Mouse (Mus musculus): ENCODE results near the gene Alkbh2. TPM values are rescaled to one million over a fixed set of nuclear protein-coding genes. Genes with fewer than 3 reads are reported as not detected.

Gene Alkbh2
- polyA plus RNA-seq, 1 experiment from 2014 or later = 12.0 TPM

DNA sequence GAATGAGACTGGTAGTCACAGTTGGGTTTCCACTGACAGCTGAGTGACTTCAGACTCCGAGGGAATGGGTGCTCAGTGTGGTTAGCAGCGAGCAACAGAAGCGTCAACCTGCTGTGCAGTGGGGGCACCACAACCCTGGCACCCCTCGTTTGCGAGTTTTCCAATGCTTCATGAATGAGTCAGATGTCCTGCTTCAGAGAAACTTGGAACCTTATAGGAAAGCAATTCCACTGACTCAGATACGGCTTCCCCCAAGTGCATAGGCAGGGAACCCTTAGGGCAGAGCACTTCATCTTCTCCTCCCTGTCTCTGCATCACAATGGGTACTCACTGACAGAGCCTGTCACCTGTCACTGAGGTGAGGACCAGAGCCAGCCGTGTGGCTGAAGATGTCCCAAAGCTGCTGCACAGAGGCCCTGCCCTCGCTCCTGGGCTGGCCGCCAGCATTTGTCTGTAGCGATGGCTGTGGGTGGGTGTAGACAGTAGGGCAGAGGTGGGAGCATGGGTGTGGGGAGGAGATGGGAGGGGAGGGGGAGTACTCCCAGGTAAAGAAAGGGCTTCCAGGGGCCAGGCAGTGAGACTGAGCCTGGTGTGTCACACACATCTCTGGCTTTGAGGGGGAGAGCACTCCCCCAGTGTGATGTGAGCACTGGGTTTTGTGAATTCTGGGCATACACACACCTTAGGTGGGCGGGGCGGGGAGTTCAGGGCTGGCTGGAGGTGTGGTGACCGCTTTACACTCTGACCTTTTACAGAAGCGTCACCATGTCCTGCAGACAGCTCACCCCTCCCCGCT, 9.7 kb upstream of the Alkbh2 start:
- Histone ChIP-seq H3K27ac (0 out of 2 replicates have a peak overlapping the region, but pooled peaks have one; percentile 32), H3K27me3 (replicated peaks) (no peaks in the 10 kb centered on the region), H3K9ac (no peak overlapping the region), H3K36me3 (peaks cover 8% of the 10 kb centered on the region; the same call in 1 of the 2 replicates), H3K4me3 (replicated peaks) (no peak overlapping the region), H3K4me1 (replicated peaks) (peaks cover 38% of the 10 kb centered on the region), H3K4me2 (replicated peaks) (0 out of 2 replicates have a peak overlapping the region, but pooled peaks have one; percentile 11), H3K9me3 (no peaks in the 10 kb centered on the region)
- ATAC-seq = peak; percentile 14
- WGBS = 78% methylated on average over 15 of the region's 15 CpGs

DNA sequence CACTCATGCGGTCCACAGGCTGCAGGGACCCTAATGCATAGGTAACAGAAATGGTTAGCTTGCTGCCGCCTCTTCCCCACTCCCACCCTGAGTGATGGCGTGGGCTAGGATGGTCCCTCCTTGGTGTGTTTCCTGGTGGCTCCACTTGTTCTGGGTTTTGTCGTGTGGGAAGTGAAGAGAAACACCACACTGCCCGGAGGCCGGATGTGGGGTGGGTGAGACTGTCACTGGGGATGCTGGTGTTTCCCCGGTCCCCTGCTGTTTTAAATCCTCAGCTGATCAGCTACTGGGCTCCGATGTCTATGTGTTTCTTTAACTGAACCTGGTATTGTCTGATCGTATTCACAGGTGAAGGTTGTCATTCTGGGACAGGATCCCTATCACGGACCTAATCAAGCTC, 7.5 kb upstream of the Alkbh2 start:
- H3K4me3 ChIP-seq (replicated peaks) = no peak overlapping the region
- no peak for ATAC-seq
- peaks cover 49% of the 10 kb centered on the region for H3K4me1 ChIP-seq (replicated peaks)
- H3K9me3 ChIP-seq = no peaks in the 10 kb centered on the region
- peaks cover 8% of the 10 kb centered on the region; the same call in 1 of the 2 replicates for H3K36me3 ChIP-seq
- H3K27ac ChIP-seq = no peak overlapping the region
- H3K4me2 ChIP-seq (replicated peaks) = no peak overlapping the region
- H3K9ac ChIP-seq = no peak overlapping the region
- WGBS = 86% methylated on average over 10 of the region's 10 CpGs
- H3K27me3 ChIP-seq (replicated peaks) = no peaks in the 10 kb centered on the region

DNA sequence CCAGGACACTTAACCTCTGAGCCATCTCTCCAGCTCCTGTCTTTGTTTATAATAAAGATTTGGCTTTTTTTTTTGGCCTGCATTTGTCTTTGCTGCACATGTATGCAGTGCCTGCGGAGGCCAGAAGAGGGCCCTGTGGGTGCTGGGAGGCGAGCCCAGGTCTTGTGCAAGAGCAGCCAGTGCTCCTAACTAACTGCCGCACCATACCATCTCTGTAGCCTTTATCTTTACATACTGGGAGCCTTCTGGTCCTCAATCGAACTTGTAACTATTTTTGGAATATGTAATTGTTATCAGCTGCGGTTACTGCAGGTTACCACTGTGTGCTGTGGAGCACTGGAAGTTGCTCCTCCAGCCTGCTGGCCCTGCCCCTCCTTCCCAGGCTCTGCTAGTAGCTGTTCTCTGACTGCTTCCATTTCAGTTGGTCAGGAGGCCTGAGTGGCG, 6.1 kb upstream of the Alkbh2 start:
- H3K4me1 ChIP-seq (replicated peaks) = peaks cover 50% of the 10 kb centered on the region
- no peak overlapping the region for H3K9ac ChIP-seq
- H3K27me3 ChIP-seq (replicated peaks) = no peaks in the 10 kb centered on the region
- H3K27ac ChIP-seq = 0 out of 2 replicates have a peak overlapping the region, but pooled peaks have one; percentile 36
- no peak overlapping the region for H3K4me2 ChIP-seq (replicated peaks)
- H3K36me3 ChIP-seq = peaks cover 8% of the 10 kb centered on the region; the same call in 1 of the 2 replicates
- ATAC-seq = no peak
- 49% methylated on average over 6 of the region's 6 CpGs for WGBS
- H3K9me3 ChIP-seq = no peaks in the 10 kb centered on the region
- H3K4me3 ChIP-seq (replicated peaks) = no peak overlapping the region

DNA sequence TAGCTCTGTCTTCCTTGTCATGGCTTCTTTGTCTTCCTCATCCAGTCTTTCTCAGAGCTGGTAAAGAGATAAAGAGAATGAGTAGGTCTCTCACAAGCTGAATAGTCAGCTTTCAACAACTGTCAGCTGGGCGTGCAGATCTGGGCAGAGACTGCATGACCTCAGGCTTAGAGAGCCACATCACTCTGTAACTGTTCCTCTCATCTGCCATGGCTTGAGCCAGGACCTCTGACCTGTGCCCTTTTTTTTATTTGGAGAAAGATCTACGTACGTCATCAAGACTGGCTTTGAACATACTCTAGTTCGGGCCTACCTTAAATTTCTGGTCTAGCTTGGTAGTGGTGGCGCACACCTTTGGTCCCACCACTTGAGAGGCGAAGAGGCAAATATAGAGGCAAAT, 4.8 kb upstream of the Alkbh2 start:
- ATAC-seq = no peak
- peaks cover 8% of the 10 kb centered on the region; the same call in 1 of the 2 replicates for H3K36me3 ChIP-seq
- H3K9me3 ChIP-seq = no peaks in the 10 kb centered on the region
- peaks cover 39% of the 10 kb centered on the region for H3K4me1 ChIP-seq (replicated peaks)
- no peak overlapping the region for H3K27ac ChIP-seq
- H3K9ac ChIP-seq = no peak overlapping the region
- H3K4me2 ChIP-seq (replicated peaks) = no peak overlapping the region
- 89% methylated on average over 6 of the region's 6 CpGs for WGBS
- no peak overlapping the region for H3K4me3 ChIP-seq (replicated peaks)
- H3K27me3 ChIP-seq (replicated peaks) = no peaks in the 10 kb centered on the region

DNA sequence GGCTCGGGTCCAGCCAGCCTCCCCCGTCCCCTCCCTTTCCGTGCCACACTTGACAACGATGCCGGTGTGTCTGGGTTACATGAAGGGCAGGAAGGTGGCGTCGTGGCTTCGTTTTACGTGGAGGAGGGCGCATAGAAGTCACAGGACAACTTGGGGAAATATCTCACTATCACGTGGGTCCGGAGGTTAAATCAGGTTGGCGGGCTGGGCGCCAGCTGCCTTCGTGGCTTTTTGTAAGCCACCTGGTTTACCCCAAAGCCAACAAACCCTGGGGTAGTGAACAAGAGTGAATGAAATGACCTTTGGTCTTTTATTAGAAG, 3.5 kb upstream of the Alkbh2 start:
- H3K36me3 ChIP-seq = 0 out of 2 replicates have a peak, but pooled peaks cover 3% of the 10 kb centered on the region
- WGBS = 1% methylated on average over 15 of the region's 15 CpGs
- no peaks in the 10 kb centered on the region for H3K27me3 ChIP-seq (replicated peaks)
- no peak for ATAC-seq
- H3K4me2 ChIP-seq (replicated peaks) = peak overlapping the region; percentile 97
- peaks cover 37% of the 10 kb centered on the region for H3K4me1 ChIP-seq (replicated peaks)
- peak overlapping the region; percentile 74 for H3K4me3 ChIP-seq (replicated peaks)
- peak overlapping the region; percentile 63 for H3K9ac ChIP-seq
- H3K27ac ChIP-seq = peak overlapping the region; percentile 84
- H3K9me3 ChIP-seq = no peaks in the 10 kb centered on the region

DNA sequence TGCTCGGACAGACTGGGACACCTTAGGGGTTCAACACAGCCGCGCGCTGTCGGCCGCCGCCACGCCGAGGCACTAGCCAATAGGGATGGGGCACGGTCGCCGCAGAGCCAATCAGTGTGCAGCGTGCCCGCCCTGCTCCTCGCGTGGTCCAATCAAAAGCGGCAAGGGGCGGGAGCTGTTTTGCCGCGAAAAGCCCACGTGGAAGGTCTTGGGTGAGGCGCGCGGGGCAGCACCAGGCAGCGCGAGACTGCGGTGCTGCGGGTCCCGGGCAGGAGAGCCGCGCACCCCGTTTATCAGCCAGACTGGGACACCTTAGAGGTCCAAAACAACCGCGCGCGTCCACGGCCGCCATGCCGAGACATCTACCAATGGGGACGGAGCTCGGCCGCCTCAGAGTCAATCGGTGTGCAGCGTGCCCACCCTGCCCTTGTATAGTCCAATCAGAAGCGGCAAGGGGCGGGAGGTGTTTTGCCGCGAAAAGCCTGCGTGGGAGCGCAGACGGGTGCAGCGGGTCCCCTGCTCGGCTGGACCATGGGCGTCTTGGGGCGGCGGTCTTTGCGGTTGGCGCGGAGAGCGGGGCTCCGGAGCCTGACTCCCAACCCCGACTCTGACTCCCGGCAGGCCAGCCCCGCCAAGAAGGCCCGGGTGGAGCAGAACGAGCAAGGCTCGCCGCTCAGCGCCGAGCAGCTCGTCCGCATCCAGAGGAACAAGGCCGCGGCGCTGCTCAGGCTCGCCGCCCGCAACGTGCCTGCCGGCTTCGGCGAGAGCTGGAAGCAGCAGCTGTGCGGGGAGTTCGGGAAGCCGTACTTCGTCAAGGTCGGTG, 2.9 kb upstream of the Alkbh2 start:
- Histone ChIP-seq H3K4me1 (replicated peaks) (peaks cover 37% of the 10 kb centered on the region), H3K4me2 (replicated peaks) (peak overlapping the region; percentile 97), H3K9me3 (no peaks in the 10 kb centered on the region), H3K9ac (peak overlapping the region; percentile 63), H3K27me3 (replicated peaks) (no peaks in the 10 kb centered on the region), H3K4me3 (replicated peaks) (peak overlapping the region; percentile 74), H3K36me3 (no peaks in the 10 kb centered on the region), H3K27ac (peak overlapping the region; percentile 84)
- under 1% methylated on average over 86 of the region's 87 CpGs for WGBS
- ATAC-seq = peak; percentile 98

DNA sequence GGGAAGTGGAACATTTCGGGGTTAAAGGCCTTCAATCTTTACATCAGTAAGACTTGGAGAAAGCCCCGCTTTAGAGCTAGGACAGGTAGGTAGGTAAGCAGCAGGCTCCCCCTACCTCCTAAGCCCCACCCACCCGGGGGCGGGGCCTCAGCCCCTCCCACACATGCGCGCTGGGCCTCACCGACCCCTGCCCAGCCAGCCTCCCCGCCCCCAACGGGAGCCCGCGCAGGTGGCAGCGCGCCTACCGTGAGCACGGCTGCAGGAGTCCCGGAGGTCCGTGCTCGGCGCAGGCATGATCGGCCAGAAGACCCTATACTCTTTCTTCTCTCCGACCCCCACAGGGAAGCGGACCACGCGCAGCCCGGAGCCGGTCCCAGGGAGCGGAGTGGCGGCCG, 2.2 kb upstream of the Alkbh2 start, which contains the start of gene Ung:
Gene Ung (plus strand): TSS at position 176 of the 395 bp plus-strand sequence.
- under 1% methylated on average over 29 of the region's 29 CpGs for WGBS
- Histone ChIP-seq H3K36me3 (no peaks in the 10 kb centered on the region), H3K9ac (peak within 1 kb of the TSS; percentile 63), H3K4me2 (replicated peaks) (peak within 1 kb of the TSS; percentile 97), H3K27ac (peak within 1 kb of the TSS; percentile 84), H3K4me1 (replicated peaks) (peaks cover 37% of the 10 kb centered on the region), H3K9me3 (no peaks in the 10 kb centered on the region), H3K27me3 (replicated peaks) (no peaks in the 10 kb centered on the region), H3K4me3 (replicated peaks) (peak within 1 kb of the TSS; percentile 74)
- peak; percentile 63 for ATAC-seq

DNA sequence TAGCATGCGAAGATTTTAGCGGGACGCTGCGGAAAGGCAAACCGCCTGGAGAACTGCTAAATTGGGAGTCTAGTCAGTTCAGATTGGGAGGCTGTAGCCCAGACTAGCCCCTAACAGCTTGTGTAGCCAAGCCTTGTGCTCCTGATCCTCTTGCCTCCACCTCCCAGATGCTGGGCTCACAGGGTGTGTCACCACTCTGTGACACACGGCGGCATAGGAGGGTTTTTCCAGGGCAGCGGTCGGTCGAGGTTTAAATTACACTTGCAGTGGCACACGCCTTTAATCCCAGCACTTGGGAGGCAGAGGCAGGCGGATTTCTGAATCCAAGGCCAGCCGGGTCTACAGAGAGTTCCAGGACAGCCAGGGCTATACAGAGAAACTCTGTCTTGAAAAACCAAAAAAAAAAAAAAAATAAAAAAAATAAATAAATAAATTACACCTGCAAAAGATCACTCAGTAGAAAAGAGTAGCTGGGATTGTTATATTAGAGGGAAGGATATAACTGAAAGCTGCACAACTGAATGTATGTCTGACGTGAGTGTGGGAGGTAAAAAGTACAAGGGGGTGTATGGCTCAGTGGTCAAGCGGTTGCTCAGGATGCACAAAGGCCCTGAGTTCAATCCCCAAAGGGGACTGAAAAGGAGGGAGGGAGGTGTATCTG, 1.7 kb upstream of the Alkbh2 start:
- Histone ChIP-seq H3K9me3 (no peaks in the 10 kb centered on the region), H3K9ac (peak overlapping the region; percentile 63; the same call in 1 of the 2 replicates), H3K27me3 (replicated peaks) (no peaks in the 10 kb centered on the region), H3K27ac (no peak overlapping the region), H3K4me1 (replicated peaks) (peaks cover 37% of the 10 kb centered on the region), H3K36me3 (no peaks in the 10 kb centered on the region), H3K4me3 (replicated peaks) (peak overlapping the region; percentile 74), H3K4me2 (replicated peaks) (peak overlapping the region; percentile 97)
- ATAC-seq = no peak
- 74% methylated on average over 15 of the region's 15 CpGs for WGBS

DNA sequence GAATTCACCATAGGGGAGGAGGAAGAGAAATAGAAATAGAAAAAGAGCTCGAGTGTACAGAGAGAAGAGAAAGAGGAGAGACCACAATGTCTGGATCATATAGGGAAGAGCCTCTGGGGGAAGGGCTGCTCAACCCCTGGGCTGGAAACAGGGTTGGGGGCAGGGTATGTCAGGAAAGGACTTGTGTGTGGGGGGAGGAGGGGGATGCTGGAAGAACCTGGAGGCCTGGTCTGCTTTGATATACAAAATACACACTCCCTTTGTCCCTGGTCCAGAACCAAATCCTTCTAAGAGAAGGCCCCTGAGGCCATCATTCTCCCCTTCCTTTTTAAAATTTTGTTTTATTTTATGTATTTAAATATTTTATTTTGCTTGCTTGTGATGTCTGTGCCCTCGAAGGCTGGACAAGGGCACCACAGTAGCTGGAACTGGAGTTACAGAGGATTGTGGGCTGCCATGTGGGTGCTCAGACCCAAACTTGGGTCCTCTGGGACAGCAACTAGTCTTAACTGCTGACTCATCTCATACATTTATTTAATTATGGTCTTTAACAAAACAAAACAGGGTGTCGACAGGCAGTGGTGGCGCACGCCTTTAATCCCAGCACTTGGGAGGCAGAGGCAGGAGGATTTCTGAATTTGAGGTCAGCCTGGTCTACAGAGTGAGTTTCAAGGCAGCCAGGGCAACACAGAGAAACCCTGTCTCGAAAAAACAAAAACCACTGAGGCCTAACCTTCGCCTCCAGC, 1.3 kb downstream of the Alkbh2 start:
- no peak overlapping the region for H3K4me3 ChIP-seq (replicated peaks)
- H3K9ac ChIP-seq = 0 out of 2 replicates have a peak overlapping the region, but pooled peaks have one; percentile 78
- peak overlapping the region; percentile 98 for H3K4me2 ChIP-seq (replicated peaks)
- no peak overlapping the region for H3K27ac ChIP-seq
- H3K27me3 ChIP-seq (replicated peaks) = no peaks in the 10 kb centered on the region
- H3K4me1 ChIP-seq (replicated peaks) = peaks cover 16% of the 10 kb centered on the region; the same call in 1 of the 2 replicates
- WGBS = 85% methylated on average over 7 of the region's 7 CpGs
- peaks cover 21% of the 10 kb centered on the region for H3K36me3 ChIP-seq
- no peaks in the 10 kb centered on the region for H3K9me3 ChIP-seq
- ATAC-seq = no peak

DNA sequence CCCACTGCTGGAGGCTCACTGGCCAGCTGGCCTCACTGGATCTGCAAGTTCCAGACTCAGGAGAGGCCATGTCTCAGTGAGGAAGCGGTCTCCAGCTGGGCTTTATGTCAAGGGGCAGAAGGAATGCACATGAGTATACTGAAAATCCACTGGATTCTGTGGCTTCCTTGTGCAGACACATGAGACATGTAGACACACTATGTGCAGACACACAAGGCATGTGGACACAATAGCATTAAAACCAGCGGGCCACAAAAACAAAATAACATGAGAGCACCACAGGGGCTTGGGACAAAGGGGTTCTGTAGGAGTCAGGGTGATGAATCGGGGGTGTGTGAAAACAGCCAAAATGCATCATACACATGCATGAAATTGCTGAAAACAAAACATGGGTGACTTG, 2.0 kb downstream of the Alkbh2 start:
- Histone ChIP-seq H3K27ac (no peak overlapping the region), H3K4me2 (replicated peaks) (no peak overlapping the region), H3K36me3 (peaks cover 27% of the 10 kb centered on the region), H3K4me3 (replicated peaks) (no peak overlapping the region), H3K4me1 (replicated peaks) (peaks cover 12% of the 10 kb centered on the region; the same call in 1 of the 2 replicates), H3K9me3 (no peaks in the 10 kb centered on the region), H3K27me3 (replicated peaks) (no peaks in the 10 kb centered on the region), H3K9ac (no peak overlapping the region)
- no peak for ATAC-seq
- 90% methylated on average over 3 of the region's 3 CpGs for WGBS

DNA sequence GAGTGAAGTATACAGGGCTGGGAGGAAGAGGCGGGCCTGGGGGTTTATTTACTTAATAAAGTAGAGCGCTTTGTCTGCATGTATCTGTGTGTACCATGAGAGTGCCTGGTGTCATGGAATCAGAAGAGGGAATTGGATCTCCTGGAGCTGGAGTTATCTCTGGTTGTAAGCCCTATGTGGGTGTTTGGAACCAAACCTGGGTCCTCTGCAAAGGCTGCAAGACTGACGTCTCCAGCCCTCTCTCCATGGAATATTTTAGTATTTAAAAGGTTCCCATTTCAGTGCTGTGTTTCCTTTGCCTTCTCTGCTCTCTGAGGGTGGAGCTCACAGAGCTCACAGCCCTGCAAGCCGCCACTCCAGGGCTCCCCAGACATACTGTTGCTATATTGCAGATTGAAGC, 8.2 kb downstream of the Alkbh2 start:
- Histone ChIP-seq H3K9ac (no peak overlapping the region), H3K4me1 (replicated peaks) (no peaks in the 10 kb centered on the region), H3K27ac (no peak overlapping the region), H3K9me3 (no peaks in the 10 kb centered on the region), H3K4me3 (replicated peaks) (no peak overlapping the region), H3K27me3 (replicated peaks) (no peaks in the 10 kb centered on the region), H3K4me2 (replicated peaks) (no peak overlapping the region), H3K36me3 (peaks cover 45% of the 10 kb centered on the region)
- WGBS = 86% methylated on average over 4 of the region's 4 CpGs
- no peak for ATAC-seq
